Mouse (Mus musculus) hindbrain, postnatal 0 days (tissue): ENCODE results near the gene Nid2. TPM values are rescaled to one million over a fixed set of nuclear protein-coding genes. Genes with fewer than 3 reads are reported as not detected.

ENCODE experiments used
- ATAC-seq: fragments of 200-750 bp; cut with Nextera tagmentation; 2 replicates; pipeline ENCODE4 v1.8.0; 2017; ENCODE audit warnings: mild to moderate bottlenecking, moderate TSS enrichment, moderate library complexity
- DNase-seq: peaks from one replicate; pipeline ENCODE4 v3.0.0-alpha.2; 2015; ENCODE audit warnings: low spot score
- H3K27ac ChIP-seq: fragments of 300-500 bp; sonication (generic); 2 replicates; pipeline ENCODE4 v1.5.1; 2014; ENCODE audit warnings: mild to moderate bottlenecking
- H3K27me3 ChIP-seq: fragments of 300-500 bp; sonication (generic); 2 replicates; pipeline ENCODE4 v1.6.1; 2014; ENCODE audit warnings: low read length, mixed read lengths; ENCODE audit not compliant: insufficient read depth
- H3K36me3 ChIP-seq: fragments of 300-500 bp; sonication (generic); 2 replicates; pipeline ENCODE4 v1.6.1; 2014; ENCODE audit warnings: low read length, mixed read lengths; ENCODE audit not compliant: insufficient read depth
- H3K4me1 ChIP-seq: fragments of 300-500 bp; sonication (generic); 2 replicates; pipeline ENCODE4 v1.6.1; 2014; ENCODE audit warnings: antibody characterized with exemption, low read length, mixed read lengths; ENCODE audit not compliant: insufficient read depth
- H3K4me2 ChIP-seq: fragments of 300-500 bp; sonication (generic); 2 replicates; pipeline ENCODE4 v1.6.1; 2014; ENCODE audit warnings: low read depth, mild to moderate bottlenecking, low read length, moderate library complexity, mixed read lengths
- H3K4me3 ChIP-seq: fragments of 300-500 bp; sonication (generic); 2 replicates; pipeline ENCODE4 v1.5.1; 2014; ENCODE audit warnings: low read length
- H3K9ac ChIP-seq: fragments of 300-500 bp; sonication (generic); replicated peaks from 2 replicates; pipeline ENCODE4 v1.6.1; 2014; ENCODE audit warnings: mild to moderate bottlenecking, low read length, moderate library complexity, mixed read lengths
- H3K9me3 ChIP-seq: fragments of 300-500 bp; sonication (generic); 2 replicates; pipeline ENCODE4 v1.6.1; 2016; ENCODE audit warnings: low read length, mixed read lengths
- CTCF ChIP-seq: IDR thresholded peaks from 2 replicates; pipeline ENCODE4 v1.5.1; 2016; ENCODE audit warnings: antibody characterized with exemption, control low read depth, low read depth
- WGBS: fragments of 180-500 bp; shearing (Covaris S2); extraction: QIAGEN DNeasy Blood & Tissue Kit; methylation state at CpG from one replicate; pipeline ENCODE4 v1.1.7; 2014; 5-methylcytosine and 5-hydroxymethylcytosine counted together
- polyA plus RNA-seq: library from polyadenylated mRNA; unstranded; fragments of >200 nt; fragmentation: Nextera tagmentation; extraction: Ambion mirVana; gene quantifications from 2 replicates; pipeline ENCODE4 v1.2.1, GENCODE M21; 2015
- total RNA-seq: library from RNA; depleted of rRNA; stranded (reverse); fragments of >200 nt; gene quantifications from 2 replicates; pipeline ENCODE4 v1.2.3, GENCODE M21; 2014; rRNA removed

The Nid2 gene
- total and polyA plus RNA-seq, 2 experiments from 2014 or later, result 25.5 to 40.6 TPM

GRCm38 (mm10) chr14:19836289-19836688 lies 85.2 kb downstream of the Nid2 start:
- Histone ChIP-seq H3K9ac (no peak overlapping the region), H3K9me3 (no peaks in the 10 kb centered on the region), H3K27me3 (no peaks in the 10 kb centered on the region), H3K27ac (no peak overlapping the region), H3K4me2 (no peak overlapping the region), H3K4me1 (no peaks in the 10 kb centered on the region), H3K4me3 (no peak overlapping the region), H3K36me3 (no peaks in the 10 kb centered on the region)
- WGBS, result 85% methylated on average over 3 of the region's 3 CpGs
- no peak for ATAC-seq
- TF ChIP-seq CTCF, result no peak
- no peak for DNase-seq

GRCm38 (mm10) chr14:19839600-19840332 lies 88.7 kb downstream of the Nid2 start:
- 21% methylated on average over 15 of the region's 15 CpGs for whole genome bisulfite sequencing
- H3K36me3 ChIP-seq, result no peaks in the 10 kb centered on the region
- no peaks in the 10 kb centered on the region for H3K9me3 ChIP-seq
- no peak overlapping the region for H3K27ac ChIP-seq
- TF ChIP-seq CTCF, result peak; percentile 80
- H3K9ac ChIP-seq, result peak overlapping the region; percentile 43; the same call in 1 of the 2 replicates
- peak overlapping the region; percentile 44 for H3K4me2 ChIP-seq
- H3K27me3 ChIP-seq, result no peaks in the 10 kb centered on the region
- DNase-seq (peak; percentile 80), ATAC-seq (peak; percentile 73)
- H3K4me1 ChIP-seq, result no peaks in the 10 kb centered on the region
- H3K4me3 ChIP-seq, result 0 out of 2 replicates have a peak overlapping the region, but pooled peaks have one; percentile 14

- 42% methylated on average over 3 of the region's 3 CpGs for WGBS
Measured at GRCm38 (mm10) chr14:19853471-19853870, 102.4 kb downstream of the Nid2 start.

GRCm38 (mm10) chr14:19858279-19858678 lies 107.2 kb downstream of the Nid2 start:
- Histone ChIP-seq H3K9ac (no peak overlapping the region), H3K9me3 (no peaks in the 10 kb centered on the region), H3K27ac (no peak overlapping the region), H3K4me2 (no peak overlapping the region), H3K4me1 (no peaks in the 10 kb centered on the region), H3K36me3 (no peaks in the 10 kb centered on the region), H3K4me3 (no peak overlapping the region), H3K27me3 (no peaks in the 10 kb centered on the region)
- DNase-seq (no peak), ATAC-seq (no peak)
- WGBS, result 78% methylated on average over 2 of the region's 2 CpGs
- TF ChIP-seq CTCF, result no peak

More at GRCm38 (mm10) chr14:19853471-19853870, 102.4 kb downstream of the Nid2 start:
- no peak for DNase-seq
- no peak for ATAC-seq
- Histone ChIP-seq H3K9ac (no peak overlapping the region), H3K9me3 (no peaks in the 10 kb centered on the region), H3K4me3 (no peak overlapping the region), H3K36me3 (no peaks in the 10 kb centered on the region), H3K27ac (no peak overlapping the region), H3K4me2 (no peak overlapping the region), H3K27me3 (no peaks in the 10 kb centered on the region), H3K4me1 (no peaks in the 10 kb centered on the region)
- TF ChIP-seq CTCF, result no peak

- no peak overlapping the region for H3K9ac ChIP-seq
- WGBS, result 48% methylated on average over 8 of the region's 8 CpGs
- ATAC-seq, result peak; percentile 38; the same call in 1 of the 2 replicates
- TF ChIP-seq CTCF, result peak; percentile 55
- peak; percentile 80 for DNase-seq
- 0 out of 2 replicates have a peak overlapping the region, but pooled peaks have one; percentile 18 for H3K4me2 ChIP-seq
- H3K27me3 ChIP-seq, result no peaks in the 10 kb centered on the region
- H3K4me1 ChIP-seq, result no peaks in the 10 kb centered on the region
- no peak overlapping the region for H3K4me3 ChIP-seq
- no peak overlapping the region for H3K27ac ChIP-seq
- H3K9me3 ChIP-seq, result no peaks in the 10 kb centered on the region
- H3K36me3 ChIP-seq, result no peaks in the 10 kb centered on the region
Measured at GRCm38 (mm10) chr14:19858808-19859776, 108.0 kb downstream of the Nid2 start.

- Histone ChIP-seq H3K36me3 (no peaks in the 10 kb centered on the region), H3K4me2 (no peak overlapping the region), H3K9me3 (no peaks in the 10 kb centered on the region), H3K4me1 (no peaks in the 10 kb centered on the region), H3K27ac (no peak overlapping the region), H3K27me3 (no peaks in the 10 kb centered on the region), H3K4me3 (no peak overlapping the region), H3K9ac (no peak overlapping the region)
- ATAC-seq (no peak), DNase-seq (no peak)
- TF ChIP-seq CTCF, result no peak
- 91% methylated on average over 4 of the region's 4 CpGs for WGBS
Measured at GRCm38 (mm10) chr14:19860281-19860680, 109.2 kb downstream of the Nid2 start.

Other genes with a start within 250 kb of the Nid2 start
- gene Gm2244, start 201.3 kb upstream of the Nid2 start, total RNA-seq, result 0.10 TPM in 1 of 2 replicates, not detected in the other
- gene Gm2244, start 201.3 kb upstream of the Nid2 start, polyA plus RNA-seq, result 0.37 and 0.80 TPM in 2 replicates
- 3.0 and 3.8 TPM in 2 replicates for gene Gm2237, start 166.1 kb upstream of the Nid2 start, total RNA-seq
- gene Gm2237, start 166.1 kb upstream of the Nid2 start, polyA plus RNA-seq, result 4.8 and 5.2 TPM in 2 replicates
- gene Gm5458, start 148.7 kb upstream of the Nid2 start, total RNA-seq, result not detected in 2 replicates
- gene Gm5458, start 148.7 kb upstream of the Nid2 start, polyA plus RNA-seq, result not detected in 2 replicates
- gene Rtraf, start 72.6 kb downstream of the Nid2 start, total RNA-seq, result 50.4 and 51.5 TPM in 2 replicates
- gene Rtraf, start 72.6 kb downstream of the Nid2 start, polyA plus RNA-seq, result 152 TPM in 2 replicates
- 208 and 218 TPM in 2 replicates for gene Gng2, start 226.4 kb downstream of the Nid2 start, total RNA-seq
- 229 and 265 TPM in 2 replicates for gene Gng2, start 226.4 kb downstream of the Nid2 start, polyA plus RNA-seq